Mouse (Mus musculus): Measurements from ENCODE around the gene Dzank1. TPM values are rescaled to one million over a fixed set of nuclear protein-coding genes. Genes with fewer than 3 reads are reported as not detected.

The Dzank1 gene
- polyA plus RNA-seq, 1 experiment from 2014 or later: 8.6 TPM

GRCm38 (mm10) chr2:144431286-144431825, 95.9 kb downstream of the Dzank1 start:
- WGBS: 79% methylated on average over 5 of the region's 5 CpGs
- Histone ChIP-seq H3K4me3 (no peak overlapping the region), H3K9me3 (no peaks in the 10 kb centered on the region), H3K27me3 (no peaks in the 10 kb centered on the region), H3K4me2 (no peak overlapping the region), H3K36me3 (no peaks in the 10 kb centered on the region), H3K27ac (no peak overlapping the region), H3K4me1 (replicated peaks) (no peaks in the 10 kb centered on the region), H3K9ac (no peak overlapping the region)
- ATAC-seq (ENCODE audit: low FRiP score): no peak

- Histone ChIP-seq H3K9ac (no peak overlapping the region), H3K27me3 (no peaks in the 10 kb centered on the region), H3K4me2 (no peak overlapping the region), H3K4me3 (no peak overlapping the region), H3K27ac (no peak overlapping the region), H3K4me1 (replicated peaks) (no peaks in the 10 kb centered on the region), H3K36me3 (no peaks in the 10 kb centered on the region), H3K9me3 (no peaks in the 10 kb centered on the region)
- WGBS: 86% methylated on average over 7 of the region's 7 CpGs
- no peak for ATAC-seq (ENCODE audit: low FRiP score)
Observed at GRCm38 (mm10) chr2:144429171-144429570, 98.0 kb downstream of the Dzank1 start.

- WGBS: 92% methylated on average over 8 of the region's 8 CpGs
- Histone ChIP-seq H3K9me3 (no peaks in the 10 kb centered on the region), H3K4me1 (replicated peaks) (no peaks in the 10 kb centered on the region), H3K9ac (no peak overlapping the region), H3K27ac (no peak overlapping the region), H3K4me2 (no peak overlapping the region), H3K27me3 (no peaks in the 10 kb centered on the region), H3K4me3 (no peak overlapping the region), H3K36me3 (no peaks in the 10 kb centered on the region)
- ATAC-seq (ENCODE audit: low FRiP score): no peak
Observed at GRCm38 (mm10) chr2:144428659-144429058, 98.6 kb downstream of the Dzank1 start.

GRCm38 (mm10) chr2:144427852-144428251, 99.4 kb downstream of the Dzank1 start:
- Histone ChIP-seq H3K4me3 (no peak overlapping the region), H3K4me1 (replicated peaks) (no peaks in the 10 kb centered on the region), H3K36me3 (no peaks in the 10 kb centered on the region; the same call in 1 of the 2 replicates), H3K27me3 (no peaks in the 10 kb centered on the region), H3K27ac (no peak overlapping the region), H3K4me2 (no peak overlapping the region), H3K9ac (no peak overlapping the region), H3K9me3 (no peaks in the 10 kb centered on the region)
- no peak for ATAC-seq (ENCODE audit: low FRiP score)
- WGBS: 81% methylated on average over 5 of the region's 5 CpGs

- Histone ChIP-seq H3K4me2 (no peak overlapping the region), H3K27ac (no peak overlapping the region), H3K4me3 (no peak overlapping the region), H3K36me3 (no peaks in the 10 kb centered on the region; the same call in 1 of the 2 replicates), H3K4me1 (replicated peaks) (no peaks in the 10 kb centered on the region), H3K9ac (no peak overlapping the region), H3K9me3 (no peaks in the 10 kb centered on the region), H3K27me3 (no peaks in the 10 kb centered on the region)
- 89% methylated on average over 1 of the region's 1 CpGs for WGBS
- ATAC-seq (ENCODE audit: low FRiP score): peak; percentile 49; the same call in 1 of the 2 replicates
Observed at GRCm38 (mm10) chr2:144425761-144426160, 101.5 kb downstream of the Dzank1 start.

GRCm38 (mm10) chr2:144422094-144422675, 105.0 kb downstream of the Dzank1 start:
- no peaks in the 10 kb centered on the region for H3K9me3 ChIP-seq
- H3K9ac ChIP-seq: no peak overlapping the region
- no peak overlapping the region for H3K4me3 ChIP-seq
- H3K4me1 ChIP-seq (replicated peaks): peaks cover 7% of the 10 kb centered on the region
- H3K4me2 ChIP-seq: no peak overlapping the region
- 79% methylated on average over 10 of the region's 10 CpGs for WGBS
- H3K27ac ChIP-seq: no peak overlapping the region
- ATAC-seq (ENCODE audit: low FRiP score): no peak
- H3K36me3 ChIP-seq: no peaks in the 10 kb centered on the region; the same call in 1 of the 2 replicates
- H3K27me3 ChIP-seq: no peaks in the 10 kb centered on the region

Other genes starting within 250 kb of the Dzank1 start
- gene Ovol2, start 195.3 kb downstream of the Dzank1 start, polyA plus RNA-seq (2015; fragmentation: Nextera tagmentation; extraction: Ambion mirVana): not detected in 2 replicates
- gene Kat14, start 158.4 kb downstream of the Dzank1 start, polyA plus RNA-seq (2015; fragmentation: Nextera tagmentation; extraction: Ambion mirVana): 29.6 and 33.3 TPM in 2 replicates
- 2.4 and 4.3 TPM in 2 replicates for gene Pet117, start 158.4 kb downstream of the Dzank1 start, polyA plus RNA-seq (2015; fragmentation: Nextera tagmentation; extraction: Ambion mirVana)
- gene Polr3f, start 304 bp upstream of the Dzank1 start, polyA plus RNA-seq (2015; fragmentation: Nextera tagmentation; extraction: Ambion mirVana): 28.5 and 28.6 TPM in 2 replicates
- 56.1 and 58.9 TPM in 2 replicates for gene Rbbp9, start 23.5 kb upstream of the Dzank1 start, polyA plus RNA-seq (2015; fragmentation: Nextera tagmentation; extraction: Ambion mirVana)
- gene Sec23b, start 28.8 kb upstream of the Dzank1 start, polyA plus RNA-seq (2015; fragmentation: Nextera tagmentation; extraction: Ambion mirVana): 75.8 and 80.2 TPM in 2 replicates
- 63.3 and 67.3 TPM in 2 replicates for gene Smim26, start 66.6 kb upstream of the Dzank1 start, polyA plus RNA-seq (2015; fragmentation: Nextera tagmentation; extraction: Ambion mirVana)
- gene Dtd1, start 72.5 kb upstream of the Dzank1 start, polyA plus RNA-seq (2015; fragmentation: Nextera tagmentation; extraction: Ambion mirVana): 85.8 and 88.9 TPM in 2 replicates

Measured in hindbrain, embryonic 13.5 days (tissue).